Mouse (Mus musculus) MEL (cell line): Measurements from ENCODE around the gene Dok4.

Source experiments
- CTCF ChIP-seq, 3 experiments: IDR thresholded peaks in 2 of 3; conservative IDR thresholded peaks in 1 of 3; 2 replicates each; pipeline ENCODE4 v1.5.1; 2011 to 2012; ENCODE audit warnings: low read length in 3 of 3, low read depth in 2 of 3, mild to moderate bottlenecking in 2 of 3, improper control_type of control experiment in 1 of 3, inconsistent platforms in 1 of 3, mixed read lengths in 1 of 3, moderate library complexity in 1 of 3; ENCODE audit not compliant: control insufficient read depth in 1 of 3, insufficient read depth in 1 of 3, poor library complexity in 1 of 3, severe bottlenecking in 1 of 3
- EP300 ChIP-seq, 2 experiments: IDR thresholded peaks; 2 replicates each; pipeline ENCODE4 v1.6.1; 2011; ENCODE audit warnings: improper control_type of control experiment in 2 of 2, low read length in 2 of 2, low read depth in 1 of 2, mild to moderate bottlenecking in 1 of 2
- GABPA ChIP-seq: IDR thresholded peaks from 2 replicates; pipeline ENCODE4 v1.6.1; 2012; ENCODE audit warnings: low read depth, mild to moderate bottlenecking, inconsistent platforms, low read length, improper control_type of control experiment, moderate library complexity
- HCFC1 ChIP-seq: IDR thresholded peaks from 2 replicates; pipeline ENCODE4 v1.6.1; 2012; ENCODE audit warnings: low read depth, mild to moderate bottlenecking, inconsistent platforms, low read length, improper control_type of control experiment, moderate library complexity
- JUND ChIP-seq: IDR thresholded peaks from 2 replicates; pipeline ENCODE4 v1.6.1; 2011; ENCODE audit warnings: low read depth, mild to moderate bottlenecking, improper control_type of control experiment, low read length
- MAFK ChIP-seq: IDR thresholded peaks from 2 replicates; pipeline ENCODE4 v1.6.1; 2011; ENCODE audit warnings: low read depth, mild to moderate bottlenecking, low read length, improper control_type of control experiment, borderline replicate concordance
- POLR2A ChIP-seq, 2 experiments: IDR thresholded peaks; 2 replicates each; pipeline ENCODE4 v1.6.1; 2011 to 2012; ENCODE audit warnings: low read length in 2 of 2, mild to moderate bottlenecking in 2 of 2, control low read depth in 1 of 2, improper control_type of control experiment in 1 of 2, low read depth in 1 of 2, moderate library complexity in 1 of 2; ENCODE audit not compliant: control insufficient read depth in 1 of 2, insufficient read depth in 1 of 2, poor library complexity in 1 of 2
- POLR2AphosphoS2 ChIP-seq: IDR thresholded peaks from 2 replicates; pipeline ENCODE4 v1.6.1; 2011; ENCODE audit warnings: low read length, improper control_type of control experiment
- TCF12 ChIP-seq: IDR thresholded peaks from 2 replicates; pipeline ENCODE4 v1.6.1; 2014; ENCODE audit warnings: low read depth, mild to moderate bottlenecking, inconsistent platforms, low read length, improper control_type of control experiment, moderate library complexity
- USF1 ChIP-seq: IDR thresholded peaks from 2 replicates; pipeline ENCODE4 v1.6.1; 2014; ENCODE audit warnings: low read depth, mild to moderate bottlenecking, inconsistent platforms, low read length, improper control_type of control experiment, moderate library complexity
- ZC3H11A ChIP-seq: IDR thresholded peaks from 2 replicates; pipeline ENCODE4 v1.6.1; 2012; ENCODE audit warnings: low read depth, mild to moderate bottlenecking, inconsistent platforms, low read length, improper control_type of control experiment
- ZKSCAN1 ChIP-seq: IDR thresholded peaks from 2 replicates; pipeline ENCODE4 v1.6.1; 2012; ENCODE audit warnings: low read depth, mild to moderate bottlenecking, inconsistent platforms, low read length, improper control_type of control experiment, moderate library complexity
- ZNF384 ChIP-seq: IDR thresholded peaks from 2 replicates; pipeline ENCODE4 v1.6.1; 2012; ENCODE audit warnings: low read depth, mild to moderate bottlenecking, inconsistent platforms, low read length, improper control_type of control experiment

DNA sequence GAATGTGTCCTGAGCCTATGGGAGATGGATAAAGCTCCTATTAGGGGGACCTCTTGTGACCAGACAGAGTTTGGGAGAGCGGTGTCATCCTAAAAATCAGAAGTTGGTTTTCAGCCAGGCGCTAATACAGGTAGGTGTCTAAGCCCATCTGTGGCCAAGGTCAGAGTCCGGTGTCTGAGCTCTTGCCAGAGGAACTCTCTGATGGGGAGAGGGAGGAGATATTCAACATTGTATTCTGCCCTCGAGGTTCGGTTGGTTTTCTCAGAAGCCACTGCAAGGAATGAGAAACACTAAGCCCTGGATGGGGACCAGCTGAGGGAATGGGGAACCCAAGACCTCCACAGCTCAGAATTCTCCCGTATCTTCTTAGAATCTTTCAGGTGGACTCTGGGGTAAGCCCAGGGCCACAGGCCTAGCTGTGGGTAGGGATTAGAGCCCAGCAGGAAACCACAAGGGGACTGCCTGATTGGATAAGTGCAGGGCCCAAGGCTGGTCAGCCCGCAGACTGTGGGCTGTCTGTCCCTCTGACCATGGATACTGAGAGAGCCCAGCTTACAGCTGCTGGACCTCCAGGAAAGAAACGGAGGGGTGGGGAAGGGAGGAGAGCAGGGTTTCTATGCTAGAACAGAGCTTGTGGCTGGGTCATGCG is 40.3 kb upstream of the Dok4 start:
- TF ChIP-seq GABPA (no peak), ZNF384 (no peak), CTCF (IDR thresholded peaks at IDR 0.05 in 2 of 3, conservative IDR thresholded peaks at IDR 0.05 in 1 of 3; ENCODE audit: control insufficient read depth in 1 of 3, insufficient read depth in 1 of 3, low read depth in 2 of 3, low read length in 3 of 3, poor library complexity in 1 of 3, severe bottlenecking in 1 of 3) (no peak), USF1 (no peak), ZKSCAN1 (no peak), POLR2AphosphoS2 (no peak), MAFK (no peak), ZC3H11A (no peak), EP300 (IDR thresholded peaks at IDR 0.05; ENCODE audit: low read depth in 1 of 2, low read length in 2 of 2) (no peak), TCF12 (no peak), POLR2A (IDR thresholded peaks at IDR 0.05; ENCODE audit: control insufficient read depth in 1 of 2, insufficient read depth in 1 of 2, low read depth in 1 of 2, low read length in 2 of 2, poor library complexity in 1 of 2) (no peak), HCFC1 (no peak), JUND (no peak)
